Mouse (Mus musculus): ENCODE measurements around the gene Pigs. TPM values are rescaled to one million over a fixed set of nuclear protein-coding genes. Genes with fewer than 3 reads are reported as not detected.
A peak's percentile ranks its signal among the peaks of the same experiment; 100 is the strongest.

The Pigs gene
- polyA plus RNA-seq, 1 experiment, result 70.8 TPM

GRCm38 (mm10) chr11:78322860-78323259, 5.4 kb upstream of the Pigs start, which contains the start of gene Aldoc:
Aldoc (plus strand) TSS chr11:78322968.
- Histone ChIP-seq H3K4me1 (ENCODE audit: control insufficient read depth, insufficient read depth, insufficient read length, low read length) (peaks cover 6% of the 10 kb centered on the region; the same call in 1 of the 2 replicates), H3K27me3 (ENCODE audit: control insufficient read depth, insufficient read depth, low read length) (no peaks in the 10 kb centered on the region), H3K36me3 (ENCODE audit: control insufficient read depth, insufficient read depth, low read length) (peaks cover 6% of the 10 kb centered on the region), H3K4me3 (ENCODE audit: low read depth, low read length) (peak within 1 kb of the TSS; percentile 50), H3K27ac (ENCODE audit: insufficient read depth, low read depth, low read length) (peak within 1 kb of the TSS; percentile 19; the same call in 1 of the 2 replicates)
- 4% methylated on average over 15 of the region's 15 CpGs for WGBS
- TF ChIP-seq CTCF (IDR thresholded peaks at IDR 0.05; ENCODE audit: extremely low read depth, insufficient read length, insufficient replicate concordance, low read depth, low read length) (no peak), POLR2A (IDR thresholded peaks at IDR 0.05; ENCODE audit: low read depth, low read length) (peak; percentile 79)

- TF ChIP-seq CTCF (IDR thresholded peaks at IDR 0.05; ENCODE audit: extremely low read depth, insufficient read length, insufficient replicate concordance, low read depth, low read length) (no peak), POLR2A (IDR thresholded peaks at IDR 0.05; ENCODE audit: low read depth, low read length) (no peak)
- WGBS, result 86% methylated on average over 15 of the region's 15 CpGs
- Histone ChIP-seq H3K36me3 (ENCODE audit: control insufficient read depth, insufficient read depth, low read length) (peaks cover 6% of the 10 kb centered on the region), H3K27ac (ENCODE audit: insufficient read depth, low read depth, low read length) (no peak overlapping the region), H3K27me3 (ENCODE audit: control insufficient read depth, insufficient read depth, low read length) (no peaks in the 10 kb centered on the region), H3K4me1 (ENCODE audit: control insufficient read depth, insufficient read depth, insufficient read length, low read length) (peaks cover 6% of the 10 kb centered on the region; the same call in 1 of the 2 replicates), H3K4me3 (ENCODE audit: low read depth, low read length) (no peak overlapping the region)
Observed at GRCm38 (mm10) chr11:78324000-78324785, 4.0 kb upstream of the Pigs start.

GRCm38 (mm10) chr11:78324965-78325364, 3.2 kb upstream of the Pigs start:
- H3K27ac ChIP-seq (ENCODE audit: insufficient read depth, low read depth, low read length), result no peak overlapping the region
- TF ChIP-seq CTCF (IDR thresholded peaks at IDR 0.05; ENCODE audit: extremely low read depth, insufficient read length, insufficient replicate concordance, low read depth, low read length), result no peak
- TF ChIP-seq POLR2A (IDR thresholded peaks at IDR 0.05; ENCODE audit: low read depth, low read length), result no peak
- WGBS, result 92% methylated on average over 12 of the region's 12 CpGs
- H3K27me3 ChIP-seq (ENCODE audit: control insufficient read depth, insufficient read depth, low read length), result no peaks in the 10 kb centered on the region
- H3K4me3 ChIP-seq (ENCODE audit: low read depth, low read length), result no peak overlapping the region
- H3K36me3 ChIP-seq (ENCODE audit: control insufficient read depth, insufficient read depth, low read length), result peaks cover 4% of the 10 kb centered on the region
- H3K4me1 ChIP-seq (ENCODE audit: control insufficient read depth, insufficient read depth, insufficient read length, low read length), result peaks cover 6% of the 10 kb centered on the region; the same call in 1 of the 2 replicates

GRCm38 (mm10) chr11:78327215-78327614, 1.0 kb upstream of the Pigs start:
- Histone ChIP-seq H3K4me1 (ENCODE audit: control insufficient read depth, insufficient read depth, insufficient read length, low read length) (peaks cover 6% of the 10 kb centered on the region; the same call in 1 of the 2 replicates), H3K36me3 (ENCODE audit: control insufficient read depth, insufficient read depth, low read length) (no peaks in the 10 kb centered on the region), H3K4me3 (ENCODE audit: low read depth, low read length) (no peak overlapping the region), H3K27me3 (ENCODE audit: control insufficient read depth, insufficient read depth, low read length) (no peaks in the 10 kb centered on the region), H3K27ac (ENCODE audit: insufficient read depth, low read depth, low read length) (no peak overlapping the region)
- TF ChIP-seq CTCF (IDR thresholded peaks at IDR 0.05; ENCODE audit: extremely low read depth, insufficient read length, insufficient replicate concordance, low read depth, low read length) (no peak), POLR2A (IDR thresholded peaks at IDR 0.05; ENCODE audit: low read depth, low read length) (no peak)
- 94% methylated on average over 4 of the region's 4 CpGs for WGBS

- WGBS, result 1% methylated on average over 41 of the region's 41 CpGs
- H3K27me3 ChIP-seq (ENCODE audit: control insufficient read depth, insufficient read depth, low read length), result no peaks in the 10 kb centered on the region
- TF ChIP-seq CTCF (IDR thresholded peaks at IDR 0.05; ENCODE audit: extremely low read depth, insufficient read length, insufficient replicate concordance, low read depth, low read length) (no peak), POLR2A (IDR thresholded peaks at IDR 0.05; ENCODE audit: low read depth, low read length) (no peak)
- H3K36me3 ChIP-seq (ENCODE audit: control insufficient read depth, insufficient read depth, low read length), result peaks cover 4% of the 10 kb centered on the region
- peaks cover under 1% of the 10 kb centered on the region; the same call in 1 of the 2 replicates for H3K4me1 ChIP-seq (ENCODE audit: control insufficient read depth, insufficient read depth, insufficient read length, low read length)
- H3K4me3 ChIP-seq (ENCODE audit: low read depth, low read length), result peak overlapping the region; percentile 84
- H3K27ac ChIP-seq (ENCODE audit: insufficient read depth, low read depth, low read length), result no peak overlapping the region
Observed at GRCm38 (mm10) chr11:78328512-78329056, 369 bp downstream of the Pigs start.

- no peak overlapping the region for H3K4me3 ChIP-seq (ENCODE audit: low read depth, low read length)
- peaks cover 26% of the 10 kb centered on the region for H3K36me3 ChIP-seq (ENCODE audit: control insufficient read depth, insufficient read depth, low read length)
- H3K27ac ChIP-seq (ENCODE audit: insufficient read depth, low read depth, low read length), result no peak overlapping the region
- WGBS, result 96% methylated on average over 12 of the region's 12 CpGs
- H3K4me1 ChIP-seq (ENCODE audit: control insufficient read depth, insufficient read depth, insufficient read length, low read length), result no peaks in the 10 kb centered on the region
- H3K27me3 ChIP-seq (ENCODE audit: control insufficient read depth, insufficient read depth, low read length), result no peaks in the 10 kb centered on the region
- TF ChIP-seq CTCF (IDR thresholded peaks at IDR 0.05; ENCODE audit: extremely low read depth, insufficient read length, insufficient replicate concordance, low read depth, low read length) (no peak), POLR2A (IDR thresholded peaks at IDR 0.05; ENCODE audit: low read depth, low read length) (no peak)
Observed at GRCm38 (mm10) chr11:78332676-78333075, 4.5 kb downstream of the Pigs start.

GRCm38 (mm10) chr11:78333992-78334391, 5.8 kb downstream of the Pigs start:
- Histone ChIP-seq H3K27me3 (ENCODE audit: control insufficient read depth, insufficient read depth, low read length) (no peaks in the 10 kb centered on the region), H3K4me1 (ENCODE audit: control insufficient read depth, insufficient read depth, insufficient read length, low read length) (no peaks in the 10 kb centered on the region), H3K36me3 (ENCODE audit: control insufficient read depth, insufficient read depth, low read length) (peaks cover 31% of the 10 kb centered on the region), H3K4me3 (ENCODE audit: low read depth, low read length) (no peak overlapping the region), H3K27ac (ENCODE audit: insufficient read depth, low read depth, low read length) (no peak overlapping the region)
- 94% methylated on average over 5 of the region's 5 CpGs for WGBS
- TF ChIP-seq POLR2A (IDR thresholded peaks at IDR 0.05; ENCODE audit: low read depth, low read length), result no peak
- no peak for TF ChIP-seq CTCF (IDR thresholded peaks at IDR 0.05; ENCODE audit: extremely low read depth, insufficient read length, insufficient replicate concordance, low read depth, low read length)
